Mouse (Mus musculus) cerebellum, adult 2 months (tissue): ENCODE measurements around the gene Actrt2. TPM values are rescaled to one million over a fixed set of nuclear protein-coding genes. Genes with fewer than 3 reads are reported as not detected.

Experiments used
- DNase-seq, 2 experiments: peaks; one replicate each; pipeline ENCODE4 v3.0.0; 2021
- H3K27ac ChIP-seq: fragments of 200-500 bp; 2 replicates; pipeline ENCODE4 v1.5.1; 2012; ENCODE audit warnings: low read length, control low read depth, inconsistent platforms; ENCODE audit not compliant: insufficient read depth
- H3K27me3 ChIP-seq: fragments of 200-500 bp; 2 replicates; pipeline ENCODE4 v1.6.1; 2012; ENCODE audit warnings: inconsistent platforms, mild to moderate bottlenecking, low read length, moderate library complexity; ENCODE audit not compliant: control insufficient read depth, insufficient read depth
- H3K4me1 ChIP-seq: fragments of 200-500 bp; 2 replicates; pipeline ENCODE4 v1.6.1; 2011; ENCODE audit warnings: low read length; ENCODE audit not compliant: control insufficient read depth, insufficient read depth
- H3K4me3 ChIP-seq: fragments of 200-500 bp; replicated peaks from 2 replicates; pipeline ENCODE3; 2011; ENCODE audit warnings: mild to moderate bottlenecking, low read depth, low read length, control low read depth; ENCODE audit not compliant: insufficient read depth
- CTCF ChIP-seq: fragments of 200-500 bp; IDR thresholded peaks from 2 replicates; pipeline ENCODE4 v1.5.1; 2011; ENCODE audit warnings: low read depth, mild to moderate bottlenecking, control low read depth, low read length, moderate library complexity, borderline replicate concordance; ENCODE audit not compliant: insufficient read depth
- POLR2A ChIP-seq: fragments of 200-500 bp; IDR thresholded peaks from 2 replicates; pipeline ENCODE4 v1.6.1; 2011; ENCODE audit warnings: low read length, control low read depth, borderline replicate concordance; ENCODE audit not compliant: insufficient read depth
- WGBS: fragments of 180-500 bp; shearing (Covaris S2); methylation state at CpG from one replicate; pipeline ENCODE4 v1.1.7; 2018; 5-methylcytosine and 5-hydroxymethylcytosine counted together
- polyA plus RNA-seq: library from polyadenylated mRNA; depleted of rRNA; stranded (reverse); fragments of >200 nt; gene quantifications from 2 replicates; pipeline ENCODE4 v1.2.3, GENCODE M21; 2012

Gene Actrt2
- polyA plus RNA-seq, 1 experiment: not detected

DNA sequence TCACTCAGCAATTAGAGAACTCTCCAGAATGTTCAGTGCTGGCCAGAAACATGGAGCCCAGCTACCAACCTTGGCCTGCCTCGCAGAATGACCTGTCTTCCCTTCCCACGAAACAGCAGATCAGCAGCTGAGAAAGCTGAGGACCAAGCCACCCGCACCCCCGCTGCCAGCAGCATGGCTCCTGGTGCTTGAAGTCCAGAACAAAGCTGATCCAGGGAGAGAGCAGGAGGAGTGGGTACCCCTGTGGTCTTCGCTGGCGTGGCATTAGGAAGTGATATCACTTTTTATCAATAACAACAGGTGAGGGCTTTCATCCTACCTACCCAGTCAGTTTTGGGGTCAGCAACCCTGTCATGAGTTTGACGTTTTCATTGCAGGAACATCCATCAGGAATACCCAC lies 36.9 kb upstream of the Actrt2 start:
- Histone ChIP-seq H3K4me3 (no peak overlapping the region), H3K27ac (no peak overlapping the region), H3K4me1 (no peaks in the 10 kb centered on the region), H3K27me3 (no peaks in the 10 kb centered on the region; the same call in 1 of the 2 replicates)
- WGBS: 82% methylated on average over 7 of the region's 7 CpGs
- no peak for TF ChIP-seq CTCF
- no peak for TF ChIP-seq POLR2A
- DNase-seq: no peak

GRCm38 (mm10) chr4:154703426-154704070 lies 35.9 kb upstream of the Actrt2 start:
- TF ChIP-seq POLR2A (no peak), CTCF (no peak)
- Histone ChIP-seq H3K4me3 (no peak overlapping the region), H3K27me3 (no peaks in the 10 kb centered on the region; the same call in 1 of the 2 replicates), H3K27ac (no peak overlapping the region), H3K4me1 (no peaks in the 10 kb centered on the region)
- DNase-seq: no peak
- WGBS: 65% methylated on average over 7 of the region's 7 CpGs

- H3K4me1 ChIP-seq: no peaks in the 10 kb centered on the region
- H3K27ac ChIP-seq: no peak overlapping the region
- DNase-seq: no peak
- no peaks in the 10 kb centered on the region; the same call in 1 of the 2 replicates for H3K27me3 ChIP-seq
- H3K4me3 ChIP-seq: no peak overlapping the region
- 85% methylated on average over 7 of the region's 7 CpGs for WGBS
- TF ChIP-seq CTCF: no peak
- TF ChIP-seq POLR2A: no peak
Measured at GRCm38 (mm10) chr4:154702931-154703330, 35.3 kb upstream of the Actrt2 start.

DNA sequence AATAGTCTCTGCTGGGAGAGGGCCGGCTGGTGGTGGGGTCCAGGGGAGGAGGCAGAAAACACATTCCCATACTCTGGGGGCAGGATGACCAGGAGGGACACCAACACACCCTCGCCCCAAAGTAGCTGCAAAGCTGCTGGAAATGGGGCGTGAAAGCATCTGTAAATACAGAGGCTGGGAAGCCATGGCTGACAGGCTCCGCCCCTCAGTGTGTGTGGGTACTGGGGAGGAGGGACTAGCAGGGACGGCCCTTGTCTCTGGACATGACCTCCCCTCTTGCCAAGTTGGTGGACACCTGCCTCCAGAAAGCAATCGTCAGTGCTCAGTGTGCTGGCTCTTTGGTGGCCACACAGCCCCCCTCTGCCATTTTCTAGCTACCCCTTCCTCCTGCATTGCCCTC lies 34.5 kb upstream of the Actrt2 start:
- Histone ChIP-seq H3K4me3 (no peak overlapping the region), H3K27ac (no peak overlapping the region), H3K4me1 (no peaks in the 10 kb centered on the region), H3K27me3 (no peaks in the 10 kb centered on the region; the same call in 1 of the 2 replicates)
- 64% methylated on average over 6 of the region's 6 CpGs for WGBS
- TF ChIP-seq POLR2A (no peak), CTCF (no peak)
- DNase-seq: no peak

GRCm38 (mm10) chr4:154700921-154701412 lies 33.3 kb upstream of the Actrt2 start:
- Histone ChIP-seq H3K27me3 (no peaks in the 10 kb centered on the region; the same call in 1 of the 2 replicates), H3K4me3 (no peak overlapping the region), H3K27ac (no peak overlapping the region), H3K4me1 (no peaks in the 10 kb centered on the region)
- DNase-seq: no peak
- WGBS: 76% methylated on average over 13 of the region's 13 CpGs
- TF ChIP-seq CTCF: no peak
- TF ChIP-seq POLR2A: no peak

DNA sequence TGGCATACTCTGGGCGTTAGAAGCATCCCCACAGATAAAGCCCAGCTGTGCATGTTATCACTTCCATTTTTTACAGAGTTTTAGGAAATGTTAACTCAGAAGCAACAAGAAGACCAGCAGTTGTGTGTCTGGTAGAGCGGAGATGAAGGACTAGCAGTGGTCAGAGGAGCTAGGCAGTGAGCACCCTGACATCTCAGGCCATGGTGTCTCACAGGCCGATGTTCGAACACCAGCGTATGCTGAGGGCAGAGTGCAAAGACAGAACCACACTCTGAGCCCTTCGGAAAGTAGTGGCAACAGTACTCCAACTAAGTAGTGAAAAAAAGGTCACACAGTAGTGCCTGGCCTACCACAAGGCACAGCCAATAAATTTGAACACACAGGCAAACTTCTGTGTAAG lies 32.8 kb upstream of the Actrt2 start:
- H3K27ac ChIP-seq: no peak overlapping the region
- TF ChIP-seq CTCF (no peak), POLR2A (no peak)

DNA sequence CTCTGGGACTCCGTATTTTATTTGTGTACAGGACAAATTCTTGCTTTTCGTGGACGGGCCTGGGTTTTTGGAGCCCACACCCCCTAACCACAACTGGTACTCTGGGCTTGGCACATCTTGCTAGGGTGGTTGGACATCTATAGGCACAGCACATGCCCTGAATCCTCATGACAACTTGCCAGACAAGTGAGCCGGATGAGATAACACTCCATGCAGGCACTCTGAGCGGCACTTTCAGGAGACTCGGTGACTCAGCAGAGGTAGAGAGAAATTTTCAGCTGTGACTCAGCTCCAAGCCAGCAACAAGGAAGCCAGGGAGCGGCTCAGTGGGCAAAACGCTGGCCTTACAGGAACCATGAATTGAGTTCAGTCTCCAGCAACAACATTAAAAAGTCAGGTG lies 31.6 kb upstream of the Actrt2 start:
- Histone ChIP-seq H3K4me3 (no peak overlapping the region), H3K27me3 (no peaks in the 10 kb centered on the region; the same call in 1 of the 2 replicates), H3K27ac (no peak overlapping the region), H3K4me1 (no peaks in the 10 kb centered on the region)
- WGBS: 80% methylated on average over 8 of the region's 8 CpGs
- no peak for TF ChIP-seq CTCF
- TF ChIP-seq POLR2A: no peak
- no peak for DNase-seq

More for the DNA sequence above, 32.8 kb upstream of the Actrt2 start:
- H3K27me3 ChIP-seq: no peaks in the 10 kb centered on the region; the same call in 1 of the 2 replicates
- whole genome bisulfite sequencing: 96% methylated on average over 6 of the region's 6 CpGs
- H3K4me3 ChIP-seq: no peak overlapping the region
- no peak for DNase-seq
- no peaks in the 10 kb centered on the region for H3K4me1 ChIP-seq

DNA sequence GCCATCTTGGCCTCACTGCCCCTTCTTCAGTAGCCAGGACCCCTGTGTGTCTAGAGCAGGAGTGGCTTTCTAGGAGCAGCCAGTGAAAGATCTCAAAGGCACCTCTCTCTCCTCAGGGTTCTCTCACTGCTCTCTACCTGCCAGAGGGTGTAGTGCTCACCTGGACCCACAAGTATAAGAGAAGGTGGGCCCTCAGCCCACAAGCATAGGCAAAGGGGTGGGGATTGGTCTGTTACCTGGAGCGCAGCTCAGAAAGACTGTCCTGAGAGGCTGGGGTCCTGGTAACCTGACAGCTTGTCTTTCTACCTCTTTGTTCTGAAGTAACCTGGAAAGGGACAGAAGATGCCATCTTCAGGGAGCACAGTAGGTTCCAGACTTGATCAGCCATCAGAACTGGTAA lies 31.0 kb upstream of the Actrt2 start:
- Histone ChIP-seq H3K27me3 (no peaks in the 10 kb centered on the region; the same call in 1 of the 2 replicates), H3K4me3 (no peak overlapping the region), H3K4me1 (no peaks in the 10 kb centered on the region), H3K27ac (no peak overlapping the region)
- DNase-seq: no peak
- WGBS: 100% methylated on average over 1 of the region's 1 CpGs
- TF ChIP-seq CTCF: no peak
- TF ChIP-seq POLR2A: no peak
